Mouse (Mus musculus) mesoderm, embryonic 11.5 days (tissue): ENCODE results near the gene Xpo6.

Experiments
- DNase-seq: peaks from one replicate; pipeline ENCODE4 v3.0.0-alpha.2; 2012; ENCODE audit warnings: low read depth, low spot score

Gene Xpo6

GRCm38 (mm10) chr7:126080949-126081654 lies 119.2 kb downstream of the Xpo6 start:
- DNase-seq: no peak

DNA sequence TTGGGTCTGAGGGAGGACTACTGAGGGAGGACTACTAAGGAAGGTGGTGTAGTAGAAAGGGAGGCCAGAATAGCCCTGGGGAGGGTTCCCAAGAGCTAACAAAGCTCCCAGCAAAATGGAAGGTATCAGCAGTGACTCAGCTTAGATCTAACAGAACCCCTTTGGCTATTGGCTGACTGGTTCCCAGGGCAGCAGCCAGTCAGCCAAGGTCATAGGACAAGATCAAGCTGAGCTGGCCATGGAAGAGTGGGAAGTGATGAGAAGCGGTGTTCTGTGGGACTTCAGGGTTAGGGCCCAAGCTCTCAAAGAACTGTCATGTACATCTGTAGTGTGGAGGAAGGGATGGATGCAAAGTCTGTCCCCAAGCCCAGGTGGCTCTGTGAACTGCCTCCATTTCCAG lies 123.4 kb downstream of the Xpo6 start:
- DNase-seq: no peak

- DNase-seq: no peak
Measured at GRCm38 (mm10) chr7:126075058-126075457, 125.2 kb downstream of the Xpo6 start.

DNA sequence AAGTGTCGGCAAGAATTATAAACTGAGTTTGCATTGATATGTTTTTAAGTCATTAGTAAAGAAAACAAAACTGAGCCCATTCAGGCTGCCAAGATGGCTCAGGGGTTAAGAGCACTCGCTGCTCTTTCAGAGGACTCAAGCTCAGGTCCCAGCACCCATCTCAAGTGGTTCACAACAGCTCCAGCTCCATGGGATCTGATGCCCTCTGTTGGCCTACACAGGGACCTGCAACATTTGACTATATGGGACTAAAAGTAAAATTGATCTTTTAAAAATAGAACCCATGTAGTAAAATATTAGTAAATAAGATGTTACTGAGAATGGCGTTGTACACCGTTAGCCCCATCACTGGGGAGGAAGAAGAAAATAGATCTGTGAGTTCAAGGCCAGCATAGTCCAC lies 130.0 kb downstream of the Xpo6 start:
- DNase-seq: no peak

DNA sequence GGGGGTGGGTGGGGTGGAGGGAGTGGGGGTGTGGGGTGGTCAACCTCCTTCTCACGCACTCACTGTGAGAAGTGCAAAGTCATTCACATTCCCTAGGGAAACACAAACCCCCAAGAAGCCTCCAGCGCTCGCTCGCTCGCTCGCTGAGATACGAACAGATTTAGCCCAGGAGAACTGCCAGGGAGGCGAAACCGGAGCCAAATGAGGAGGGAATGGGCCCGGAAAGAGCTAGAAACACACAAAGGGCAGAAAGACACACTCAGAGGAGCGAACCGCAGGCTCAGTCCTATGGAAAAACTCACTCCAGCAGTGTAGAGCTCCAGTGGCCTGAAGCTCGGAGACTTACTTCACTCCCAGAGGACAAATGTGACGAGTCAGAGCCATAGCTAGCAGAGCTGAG lies 133.5 kb downstream of the Xpo6 start:
- DNase-seq: no peak

DNA sequence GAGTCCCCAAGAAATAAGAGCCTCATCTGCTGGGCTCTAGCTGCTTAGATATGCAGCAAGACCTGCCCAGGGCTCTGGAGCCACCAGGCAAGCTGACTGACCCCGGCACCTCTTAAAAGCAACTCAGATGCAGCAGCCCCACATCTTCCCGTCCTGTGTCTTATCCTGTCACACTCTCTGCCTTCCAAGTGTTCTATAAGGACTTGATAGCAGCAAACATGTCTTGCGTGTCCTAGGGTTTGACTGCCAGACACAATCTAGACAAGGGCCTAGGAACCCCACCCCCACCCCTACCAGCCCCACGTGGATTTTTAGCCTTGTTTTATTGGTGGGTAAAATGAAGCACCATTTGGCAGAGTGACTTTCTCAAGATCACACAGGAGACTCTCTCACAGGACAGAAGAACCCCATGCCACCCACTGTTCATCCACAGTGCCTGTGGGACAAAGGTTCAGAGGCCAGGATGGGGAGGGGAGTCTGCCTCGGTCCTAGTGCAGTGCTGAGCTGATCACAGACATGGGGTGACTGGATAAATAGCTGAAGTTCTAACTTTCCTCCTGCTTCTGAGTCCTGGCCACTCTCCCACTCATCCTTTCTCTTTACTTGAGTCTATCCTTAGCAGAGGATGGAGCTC lies 134.9 kb downstream of the Xpo6 start:
- DNase-seq: no peak

DNA sequence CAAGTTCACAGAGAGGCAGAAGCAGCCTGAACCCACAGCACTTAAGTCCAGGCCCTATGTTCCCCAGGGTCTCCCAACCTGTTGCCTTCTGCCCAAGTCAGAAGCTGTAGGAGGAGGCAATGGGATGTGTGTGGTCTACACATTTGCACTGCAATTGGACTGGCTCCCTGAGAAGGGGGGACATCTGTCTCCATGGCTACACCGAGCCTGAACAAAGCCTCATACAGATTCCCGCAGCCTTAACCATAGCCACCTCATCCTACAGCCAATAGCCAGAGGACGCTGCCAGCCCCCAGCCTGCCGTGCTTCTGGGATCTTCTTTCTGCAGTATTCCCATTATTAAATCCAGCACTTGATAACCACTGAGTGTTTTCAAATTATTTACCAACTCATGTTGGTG lies 138.1 kb downstream of the Xpo6 start:
- DNase-seq: no peak

- no peak for DNase-seq
Measured at GRCm38 (mm10) chr7:126058918-126059317, 141.4 kb downstream of the Xpo6 start.

DNA sequence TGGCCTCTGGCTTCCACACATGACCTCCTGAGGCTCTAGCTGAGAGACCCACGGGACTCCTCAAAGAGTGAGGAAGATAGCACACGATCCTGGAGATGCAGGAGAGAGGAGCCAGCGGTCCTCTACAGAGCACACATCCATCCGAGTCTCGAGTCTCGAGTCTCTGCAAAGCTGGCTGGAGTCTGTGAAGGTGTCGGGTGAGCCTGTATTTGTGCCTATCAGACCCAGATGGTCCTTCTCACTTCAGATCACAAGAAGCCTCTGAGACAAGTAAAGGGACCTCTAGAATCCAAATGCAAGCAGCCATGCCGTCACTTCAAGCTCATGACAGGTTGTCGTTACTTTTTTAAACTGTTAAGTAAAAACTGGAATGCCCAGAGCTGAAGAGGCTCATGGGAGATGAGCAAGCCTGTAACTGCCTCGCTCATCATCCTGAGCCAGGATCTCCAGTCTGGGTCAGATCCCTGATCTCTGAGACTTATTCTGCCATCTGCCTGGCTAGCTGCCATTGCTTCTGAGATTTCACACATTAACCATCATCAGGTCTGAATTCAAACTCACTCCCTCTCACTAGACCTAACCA lies 142.9 kb downstream of the Xpo6 start:
- no peak for DNase-seq

GRCm38 (mm10) chr7:126054574-126054973 lies 145.7 kb downstream of the Xpo6 start:
- DNase-seq: no peak

DNA sequence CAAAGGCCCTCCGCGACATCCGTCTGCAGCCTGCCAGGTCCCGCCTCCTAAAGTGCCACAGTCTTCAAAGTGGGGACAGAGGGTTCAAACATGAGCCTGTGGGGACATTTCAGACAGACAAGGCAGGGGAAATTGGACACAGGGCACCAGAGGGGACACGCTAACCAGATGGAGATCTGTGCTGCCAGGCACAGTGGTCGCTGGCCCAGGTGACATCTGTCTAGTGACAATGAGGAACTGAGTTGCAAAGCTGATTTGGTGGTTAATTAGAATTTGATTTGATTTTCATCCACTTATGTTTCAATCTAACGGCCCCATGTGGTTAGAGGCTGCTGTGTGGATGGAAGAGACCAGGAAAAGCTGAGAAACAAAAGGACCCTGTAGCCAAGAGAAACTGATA lies 146.7 kb downstream of the Xpo6 start:
- no peak for DNase-seq

- no peak for DNase-seq
Measured at GRCm38 (mm10) chr7:126051910-126052309, 148.4 kb downstream of the Xpo6 start.
